Mouse (Mus musculus): ENCODE data around the gene Cdc37l1. TPM values are rescaled to one million over a fixed set of nuclear protein-coding genes. Genes with fewer than 3 reads are reported as not detected.

Cdc37l1 gene
- polyA plus RNA-seq (2016; fragmentation: Nextera tagmentation; extraction: Ambion mirVana) = 31.1 and 40.5 TPM in 2 replicates

- Histone ChIP-seq H3K4me3 (peak within 1 kb of the TSS; percentile 88), H3K9me3 (replicated peaks) (no peaks in the 10 kb centered on the region), H3K4me1 (peaks cover 13% of the 10 kb centered on the region), H3K36me3 (peaks cover 29% of the 10 kb centered on the region), H3K27me3 (ENCODE audit: low read depth, poor library complexity, severe bottlenecking) (no peaks in the 10 kb centered on the region), H3K27ac (peak within 1 kb of the TSS; percentile 90)
- peak; percentile 100 for DNase-seq (ENCODE audit: low spot score)
- 0% methylated on average over 37 of the region's 37 CpGs for WGBS
Measured at GRCm38 (mm10) chr19:28990194-28990589, at the start of gene Cdc37l1. TSS of gene Cdc37l1 (plus strand) at chr19:28990352.

DNA sequence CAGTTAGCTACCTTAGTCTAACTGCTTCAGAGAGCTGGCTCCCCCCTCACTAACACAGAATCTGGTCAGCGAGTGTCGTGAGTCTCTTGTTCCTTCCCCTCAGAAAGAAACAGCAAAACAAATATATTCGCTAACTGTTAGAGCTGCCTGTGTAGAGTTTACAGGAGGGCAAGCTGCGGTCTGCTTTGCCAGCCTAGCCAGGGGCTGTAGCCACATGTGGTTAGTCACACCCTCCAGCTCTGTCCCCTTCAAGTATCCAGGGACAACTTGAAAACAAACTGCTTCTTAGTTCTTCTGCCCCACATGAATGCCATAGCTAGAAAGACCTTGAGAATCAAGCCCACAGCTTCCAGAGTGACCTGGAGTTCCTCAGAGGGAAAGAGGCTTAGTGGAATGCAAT lies 48.9 kb upstream of the Cdc37l1 start:
- H3K27ac ChIP-seq = no peak overlapping the region
- no peaks in the 10 kb centered on the region for H3K9me3 ChIP-seq (replicated peaks)
- H3K4me1 ChIP-seq = peaks cover 17% of the 10 kb centered on the region
- no peak overlapping the region for H3K4me3 ChIP-seq
- 76% methylated on average over 4 of the region's 4 CpGs for WGBS
- no peaks in the 10 kb centered on the region for H3K36me3 ChIP-seq
- no peak for DNase-seq (ENCODE audit: low spot score)
- H3K27me3 ChIP-seq (ENCODE audit: low read depth, poor library complexity, severe bottlenecking) = no peaks in the 10 kb centered on the region

GRCm38 (mm10) chr19:28946782-28947181 lies 43.4 kb upstream of the Cdc37l1 start:
- no peaks in the 10 kb centered on the region for H3K36me3 ChIP-seq
- H3K4me1 ChIP-seq = no peaks in the 10 kb centered on the region
- WGBS = 67% methylated on average over 4 of the region's 4 CpGs
- no peaks in the 10 kb centered on the region for H3K9me3 ChIP-seq (replicated peaks)
- no peak for DNase-seq (ENCODE audit: low spot score)
- no peaks in the 10 kb centered on the region for H3K27me3 ChIP-seq (ENCODE audit: low read depth, poor library complexity, severe bottlenecking)
- no peak overlapping the region for H3K27ac ChIP-seq
- no peak overlapping the region for H3K4me3 ChIP-seq

- no peak for DNase-seq (ENCODE audit: low spot score)
- H3K9me3 ChIP-seq (replicated peaks) = no peaks in the 10 kb centered on the region
- WGBS = 73% methylated on average over 2 of the region's 2 CpGs
- no peaks in the 10 kb centered on the region for H3K27me3 ChIP-seq (ENCODE audit: low read depth, poor library complexity, severe bottlenecking)
- no peak overlapping the region for H3K4me3 ChIP-seq
- H3K36me3 ChIP-seq = no peaks in the 10 kb centered on the region
- H3K27ac ChIP-seq = no peak overlapping the region
- H3K4me1 ChIP-seq = no peaks in the 10 kb centered on the region
Measured at GRCm38 (mm10) chr19:28947311-28947710, 42.8 kb upstream of the Cdc37l1 start.

DNA sequence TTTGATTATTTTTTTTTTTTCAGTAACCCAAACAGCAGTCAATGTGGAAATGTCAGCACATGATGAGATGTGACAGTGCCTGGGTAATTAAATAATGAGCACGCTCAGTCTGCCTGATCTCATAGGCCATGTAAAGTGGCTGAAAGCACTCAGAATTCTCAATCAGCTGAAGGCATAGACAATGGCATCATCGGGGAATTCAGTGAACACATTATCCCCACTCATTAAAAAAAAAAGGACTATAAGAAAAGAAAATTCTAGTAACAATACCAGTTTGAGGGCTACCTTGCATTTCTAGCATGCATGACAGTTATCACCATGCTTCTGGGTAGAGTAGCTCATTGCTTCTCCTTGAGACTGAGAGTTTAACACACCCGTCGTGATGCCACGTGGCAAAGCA lies 38.9 kb upstream of the Cdc37l1 start:
- DNase-seq (ENCODE audit: low spot score) = no peak
- H3K9me3 ChIP-seq (replicated peaks) = no peaks in the 10 kb centered on the region
- H3K27ac ChIP-seq = no peak overlapping the region
- H3K4me1 ChIP-seq = no peaks in the 10 kb centered on the region
- H3K27me3 ChIP-seq (ENCODE audit: low read depth, poor library complexity, severe bottlenecking) = no peaks in the 10 kb centered on the region
- H3K36me3 ChIP-seq = no peaks in the 10 kb centered on the region
- H3K4me3 ChIP-seq = no peak overlapping the region
- 88% methylated on average over 5 of the region's 5 CpGs for WGBS

- peaks cover 35% of the 10 kb centered on the region for H3K27me3 ChIP-seq (ENCODE audit: low read depth, poor library complexity, severe bottlenecking)
- 47% methylated on average over 3 of the region's 3 CpGs for WGBS
- peaks cover 15% of the 10 kb centered on the region for H3K4me1 ChIP-seq
- no peak for DNase-seq (ENCODE audit: low spot score)
- no peak overlapping the region for H3K27ac ChIP-seq
- no peaks in the 10 kb centered on the region for H3K9me3 ChIP-seq (replicated peaks)
- H3K4me3 ChIP-seq = peak overlapping the region; percentile 72
- no peaks in the 10 kb centered on the region for H3K36me3 ChIP-seq
Measured at GRCm38 (mm10) chr19:28963113-28963512, 27.0 kb upstream of the Cdc37l1 start.

- peak overlapping the region; percentile 87 for H3K27ac ChIP-seq
Measured at GRCm38 (mm10) chr19:28963513-28963841, 26.7 kb upstream of the Cdc37l1 start.

GRCm38 (mm10) chr19:28963842-28964551 lies 26.2 kb upstream of the Cdc37l1 start, which contains the start of gene Plpp6:
TSS of gene Plpp6 (plus strand) at chr19:28963953.
- H3K4me1 ChIP-seq = peaks cover 15% of the 10 kb centered on the region
- peak within 1 kb of the TSS; percentile 72 for H3K4me3 ChIP-seq

More at GRCm38 (mm10) chr19:28963513-28963841, 26.7 kb upstream of the Cdc37l1 start:
- Histone ChIP-seq H3K4me3 (peak overlapping the region; percentile 72), H3K9me3 (replicated peaks) (no peaks in the 10 kb centered on the region), H3K27me3 (ENCODE audit: low read depth, poor library complexity, severe bottlenecking) (peaks cover 35% of the 10 kb centered on the region), H3K4me1 (peaks cover 15% of the 10 kb centered on the region), H3K36me3 (no peaks in the 10 kb centered on the region)
- 7% methylated on average over 4 of the region's 4 CpGs for WGBS
- DNase-seq (ENCODE audit: low spot score) = no peak

GRCm38 (mm10) chr19:28964552-28964903 lies 25.6 kb upstream of the Cdc37l1 start:
- Histone ChIP-seq H3K36me3 (no peaks in the 10 kb centered on the region), H3K4me3 (peak overlapping the region; percentile 72), H3K4me1 (peaks cover 15% of the 10 kb centered on the region), H3K27ac (peak overlapping the region; percentile 87; the same call in 1 of the 2 replicates), H3K9me3 (replicated peaks) (no peaks in the 10 kb centered on the region), H3K27me3 (ENCODE audit: low read depth, poor library complexity, severe bottlenecking) (peaks cover 35% of the 10 kb centered on the region)
- DNase-seq (ENCODE audit: low spot score) = no peak
- 5% methylated on average over 16 of the region's 16 CpGs for WGBS

More at GRCm38 (mm10) chr19:28963842-28964551, 26.2 kb upstream of the Cdc37l1 start, which contains the start of gene Plpp6:
- WGBS = under 1% methylated on average over 73 of the region's 73 CpGs
- Histone ChIP-seq H3K27ac (peak within 1 kb of the TSS; percentile 87), H3K27me3 (ENCODE audit: low read depth, poor library complexity, severe bottlenecking) (peaks cover 35% of the 10 kb centered on the region), H3K9me3 (replicated peaks) (no peaks in the 10 kb centered on the region), H3K36me3 (no peaks in the 10 kb centered on the region)
- DNase-seq (ENCODE audit: low spot score) = peak; percentile 84

GRCm38 (mm10) chr19:28967652-28968051 lies 22.5 kb upstream of the Cdc37l1 start, which contains the start of gene 4430402I18Rik:
TSS of gene 4430402I18Rik (minus strand) at chr19:28967800.
- 9% methylated on average over 11 of the region's 11 CpGs for WGBS
- H3K4me3 ChIP-seq = peak within 1 kb of the TSS; percentile 10; the same call in 1 of the 2 replicates
- peak; percentile 37 for DNase-seq (ENCODE audit: low spot score)

DNA sequence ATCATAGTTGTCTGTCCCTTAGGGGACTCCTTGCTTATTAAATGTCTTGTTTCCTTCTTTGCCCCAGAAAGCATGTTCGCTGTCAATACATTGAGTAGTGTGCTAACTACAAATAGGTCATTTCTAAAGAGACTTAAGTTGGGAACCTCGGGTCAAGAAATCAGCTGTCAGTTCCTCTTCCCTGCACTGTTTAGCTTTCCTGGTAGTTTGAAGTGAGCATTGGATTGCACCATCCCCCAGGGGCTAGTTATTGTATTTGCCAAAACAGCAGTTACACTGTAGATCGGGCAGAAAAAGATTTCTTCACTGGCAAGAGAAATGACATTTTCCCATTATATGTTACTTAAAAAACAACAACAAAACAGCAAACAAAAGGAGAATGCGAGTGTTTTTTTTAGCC lies 22.0 kb upstream of the Cdc37l1 start:
- H3K4me1 ChIP-seq = peaks cover 15% of the 10 kb centered on the region
- WGBS = 83% methylated on average over 4 of the region's 4 CpGs
- no peaks in the 10 kb centered on the region for H3K9me3 ChIP-seq (replicated peaks)
- H3K27me3 ChIP-seq (ENCODE audit: low read depth, poor library complexity, severe bottlenecking) = peaks cover 24% of the 10 kb centered on the region
- no peak for DNase-seq (ENCODE audit: low spot score)
- no peaks in the 10 kb centered on the region for H3K36me3 ChIP-seq
- no peak overlapping the region for H3K4me3 ChIP-seq
- no peak overlapping the region for H3K27ac ChIP-seq

More at GRCm38 (mm10) chr19:28967652-28968051, 22.5 kb upstream of the Cdc37l1 start, which contains the start of gene 4430402I18Rik:
- H3K36me3 ChIP-seq = no peaks in the 10 kb centered on the region
- H3K27ac ChIP-seq = no peak within 1 kb of the TSS
- peaks cover 15% of the 10 kb centered on the region for H3K4me1 ChIP-seq
- no peaks in the 10 kb centered on the region for H3K9me3 ChIP-seq (replicated peaks)
- peaks cover 29% of the 10 kb centered on the region for H3K27me3 ChIP-seq (ENCODE audit: low read depth, poor library complexity, severe bottlenecking)

GRCm38 (mm10) chr19:28969231-28969630 lies 20.9 kb upstream of the Cdc37l1 start:
- peaks cover 12% of the 10 kb centered on the region for H3K4me1 ChIP-seq
- no peak overlapping the region for H3K4me3 ChIP-seq
- no peak overlapping the region for H3K27ac ChIP-seq
- H3K9me3 ChIP-seq (replicated peaks) = no peaks in the 10 kb centered on the region
- H3K36me3 ChIP-seq = no peaks in the 10 kb centered on the region
- DNase-seq (ENCODE audit: low spot score) = no peak
- 79% methylated on average over 5 of the region's 5 CpGs for WGBS
- H3K27me3 ChIP-seq (ENCODE audit: low read depth, poor library complexity, severe bottlenecking) = peaks cover 27% of the 10 kb centered on the region

DNA sequence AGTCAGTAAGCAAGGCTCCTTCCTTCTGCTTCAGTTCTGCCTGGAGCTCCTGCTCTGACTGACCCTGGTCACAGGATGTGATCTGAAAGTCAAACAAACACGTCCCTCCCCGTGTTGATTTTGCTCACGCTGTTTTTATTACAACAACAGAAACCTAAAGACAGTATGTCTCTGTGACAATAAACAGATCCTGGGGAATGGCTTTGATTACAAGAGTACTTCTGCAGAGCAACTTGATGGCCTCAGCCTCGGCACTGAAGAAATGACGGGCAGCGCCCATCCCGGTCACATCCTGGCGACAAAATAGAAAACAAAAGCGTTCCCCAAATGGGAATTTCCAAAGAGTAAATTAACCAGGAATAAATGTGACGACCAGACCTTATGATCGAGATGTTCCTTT lies 19.9 kb upstream of the Cdc37l1 start:
- H3K4me1 ChIP-seq = peaks cover 11% of the 10 kb centered on the region
- no peak overlapping the region for H3K4me3 ChIP-seq
- H3K27ac ChIP-seq = no peak overlapping the region
- 48% methylated on average over 11 of the region's 11 CpGs for WGBS
- no peak for DNase-seq (ENCODE audit: low spot score)
- no peaks in the 10 kb centered on the region for H3K9me3 ChIP-seq (replicated peaks)
- no peaks in the 10 kb centered on the region for H3K36me3 ChIP-seq
- peaks cover 27% of the 10 kb centered on the region for H3K27me3 ChIP-seq (ENCODE audit: low read depth, poor library complexity, severe bottlenecking)
